Mouse (Mus musculus): Measurements from ENCODE around the gene Gucy2e.

Gucy2e gene

DNA sequence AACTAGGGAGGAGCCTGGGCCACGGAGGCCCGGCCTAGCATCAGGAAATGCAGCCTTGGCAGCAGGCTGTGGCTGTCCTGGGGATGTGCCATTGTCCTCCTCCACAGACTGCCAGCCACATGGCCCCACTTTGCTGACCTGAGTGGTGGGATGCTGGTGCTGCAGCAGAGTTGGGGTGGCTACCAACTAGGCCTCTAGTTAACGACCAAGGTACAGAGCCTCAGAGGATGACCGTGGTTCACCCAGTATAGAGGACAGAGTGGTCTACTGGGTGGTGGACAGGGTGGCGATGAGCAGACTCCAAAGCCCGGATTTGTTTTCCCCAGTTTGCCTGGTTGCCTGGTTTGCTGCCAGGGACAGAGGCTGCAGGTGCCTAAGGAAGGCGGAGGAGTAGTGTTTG, 62.1 kb downstream of the Gucy2e start:
- no peak for DNase-seq (ENCODE audit: low spot score)

DNA sequence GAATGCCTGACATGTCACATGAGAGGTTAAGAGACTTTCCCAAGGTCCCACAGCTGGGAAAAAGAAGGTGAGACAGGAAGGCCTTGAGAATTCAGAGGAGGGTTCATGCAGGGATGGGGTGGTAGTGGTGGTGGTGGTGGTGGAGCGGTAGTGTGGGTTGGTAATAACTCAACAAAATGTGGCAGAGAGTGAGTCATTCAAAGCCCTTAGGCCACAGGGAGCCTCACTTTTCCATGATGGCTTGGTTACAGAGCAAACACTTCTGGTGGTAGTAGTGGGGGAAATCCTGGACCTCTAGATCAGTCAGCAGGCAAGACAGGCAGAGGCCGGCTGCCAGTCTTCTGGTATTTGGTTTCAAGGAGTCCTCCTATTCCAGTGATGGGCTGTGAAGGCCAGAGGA, 64.2 kb downstream of the Gucy2e start:
- DNase-seq (ENCODE audit: low spot score): no peak

DNA sequence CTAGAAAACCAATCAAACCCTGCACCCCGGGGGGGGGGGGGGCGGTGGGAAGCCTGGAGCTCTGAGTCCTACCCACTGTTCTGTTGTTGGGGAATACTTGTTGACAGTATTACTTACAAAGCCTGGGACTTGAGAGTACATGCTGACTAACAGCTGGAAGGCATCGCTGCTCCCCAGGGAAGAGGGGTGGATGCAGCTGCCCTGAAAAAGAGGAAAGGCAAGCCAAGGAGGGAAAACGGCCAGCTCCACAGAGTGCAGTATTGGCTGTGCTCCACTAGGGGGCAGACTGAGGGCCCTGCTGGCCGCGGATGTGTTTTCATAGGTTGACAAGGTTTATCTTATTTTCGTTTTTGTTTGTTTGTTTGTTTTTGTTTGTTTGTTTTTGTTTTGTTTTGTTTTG, 65.2 kb downstream of the Gucy2e start:
- no peak for DNase-seq (ENCODE audit: low spot score)

DNA sequence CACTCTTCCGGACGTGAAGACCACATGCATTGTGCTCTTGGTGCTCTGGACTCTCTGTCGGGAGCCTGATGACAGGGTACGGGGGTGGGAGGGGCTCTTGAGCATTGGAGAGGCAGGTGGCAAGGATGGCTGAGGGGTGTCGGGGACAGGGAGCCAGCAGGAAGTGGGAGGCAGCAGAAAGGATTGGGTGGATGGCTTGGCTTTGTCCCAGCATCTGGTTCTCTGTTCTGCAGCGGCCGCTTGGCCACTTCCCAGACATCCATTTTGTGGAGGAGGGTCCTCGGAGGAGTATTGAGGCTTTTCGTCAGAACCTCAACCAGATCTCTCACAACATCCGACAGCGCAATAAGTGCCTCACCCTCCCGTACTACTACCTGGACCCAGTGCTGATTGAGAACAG, 67.5 kb downstream of the Gucy2e start:
- DNase-seq (ENCODE audit: low spot score): no peak

Data from left cerebral cortex, adult 11 months (tissue).